Mouse (Mus musculus) hindbrain, embryonic 15.5 days (tissue): ENCODE results near the gene Rtn2. TPM values are rescaled to one million over a fixed set of nuclear protein-coding genes. Genes with fewer than 3 reads are reported as not detected.

Experiments used
- ATAC-seq: fragments of 200-750 bp; cut with Nextera tagmentation; 2 replicates; pipeline ENCODE4 v1.8.0; 2017; ENCODE audit warnings: low read depth, moderate number of reproducible peaks, moderate TSS enrichment; ENCODE audit not compliant: low FRiP score
- H3K27ac ChIP-seq: fragments of 300-500 bp; sonication (generic); replicated peaks from 2 replicates; pipeline ENCODE4 v1.5.1; 2015; ENCODE audit warnings: mild to moderate bottlenecking, inconsistent platforms
- H3K27me3 ChIP-seq: fragments of 300-500 bp; sonication (generic); 2 replicates; pipeline ENCODE4 v1.6.1; 2015; ENCODE audit warnings: control low read depth, inconsistent platforms
- H3K36me3 ChIP-seq: fragments of 300-500 bp; sonication (generic); 2 replicates; pipeline ENCODE4 v1.6.1; 2015; ENCODE audit warnings: control low read depth, inconsistent platforms
- H3K4me1 ChIP-seq: fragments of 300-500 bp; sonication (generic); replicated peaks from 2 replicates; pipeline ENCODE4 v1.6.1; 2015; ENCODE audit warnings: control low read depth, inconsistent platforms
- H3K4me2 ChIP-seq: fragments of 300-500 bp; sonication (generic); 2 replicates; pipeline ENCODE4 v1.6.1; 2015; ENCODE audit warnings: moderate library complexity, mild to moderate bottlenecking, inconsistent platforms
- H3K4me3 ChIP-seq: fragments of 300-500 bp; sonication (generic); 2 replicates; pipeline ENCODE4 v1.5.1; 2015; ENCODE audit warnings: mild to moderate bottlenecking, inconsistent platforms
- H3K9ac ChIP-seq: fragments of 300-500 bp; sonication (generic); 2 replicates; pipeline ENCODE4 v1.6.1; 2015; ENCODE audit warnings: inconsistent platforms
- H3K9me3 ChIP-seq: fragments of 300-500 bp; sonication (generic); 2 replicates; pipeline ENCODE4 v1.6.1; 2016; ENCODE audit warnings: control low read depth, inconsistent platforms
- WGBS: fragments of 180-500 bp; shearing (Covaris S2); methylation state at CpG from one replicate; pipeline ENCODE4 v1.1.7; 2015; 5-methylcytosine and 5-hydroxymethylcytosine counted together
- polyA plus RNA-seq: library from polyadenylated mRNA; unstranded; fragments of >200 nt; fragmentation: Nextera tagmentation; extraction: Ambion mirVana; gene quantifications from 2 replicates; pipeline ENCODE4 v1.2.1, GENCODE M21; 2015

Gene Rtn2
- polyA plus RNA-seq, 1 experiment from 2014 or later, result 130 TPM

GRCm38 (mm10) chr7:19284763-19285162, 2.3 kb downstream of the Rtn2 start:
- H3K36me3 ChIP-seq, result peaks cover 26% of the 10 kb centered on the region
- ATAC-seq, result no peak
- H3K4me1 ChIP-seq, result peaks cover 22% of the 10 kb centered on the region

GRCm38 (mm10) chr7:19290969-19291596, 8.7 kb downstream of the Rtn2 start:
- no peak for ATAC-seq
- H3K4me3 ChIP-seq, result peak overlapping the region; percentile 22
- H3K27ac ChIP-seq, result no peak overlapping the region
- WGBS, result 3% methylated on average over 20 of the region's 20 CpGs
- no peaks in the 10 kb centered on the region for H3K27me3 ChIP-seq
- H3K4me1 ChIP-seq, result peaks cover 17% of the 10 kb centered on the region
- peak overlapping the region; percentile 44 for H3K4me2 ChIP-seq
- H3K9ac ChIP-seq, result 0 out of 2 replicates have a peak overlapping the region, but pooled peaks have one; percentile 25
- peaks cover 45% of the 10 kb centered on the region for H3K36me3 ChIP-seq
- H3K9me3 ChIP-seq, result no peaks in the 10 kb centered on the region

More at GRCm38 (mm10) chr7:19284763-19285162, 2.3 kb downstream of the Rtn2 start:
- H3K9ac ChIP-seq, result no peak overlapping the region
- 30% methylated on average over 4 of the region's 4 CpGs for WGBS
- no peak overlapping the region for H3K4me3 ChIP-seq
- peak overlapping the region; percentile 85 for H3K4me2 ChIP-seq
- peaks cover 17% of the 10 kb centered on the region for H3K27me3 ChIP-seq
- H3K27ac ChIP-seq, result no peak overlapping the region
- no peaks in the 10 kb centered on the region for H3K9me3 ChIP-seq

GRCm38 (mm10) chr7:19295503-19296185, 13.2 kb downstream of the Rtn2 start:
- Histone ChIP-seq H3K4me2 (peak overlapping the region; percentile 49), H3K27ac (no peak overlapping the region), H3K9me3 (no peaks in the 10 kb centered on the region), H3K27me3 (no peaks in the 10 kb centered on the region), H3K4me1 (peaks cover 12% of the 10 kb centered on the region), H3K4me3 (no peak overlapping the region), H3K9ac (no peak overlapping the region; the same call in 1 of the 2 replicates), H3K36me3 (peaks cover 19% of the 10 kb centered on the region)
- peak; percentile 71 for ATAC-seq
- 21% methylated on average over 21 of the region's 22 CpGs for WGBS

GRCm38 (mm10) chr7:19297034-19297433, 14.6 kb downstream of the Rtn2 start:
- Histone ChIP-seq H3K4me1 (peaks cover 12% of the 10 kb centered on the region), H3K36me3 (peaks cover 19% of the 10 kb centered on the region), H3K27me3 (no peaks in the 10 kb centered on the region), H3K27ac (no peak overlapping the region), H3K4me2 (no peak overlapping the region), H3K9ac (no peak overlapping the region), H3K9me3 (no peaks in the 10 kb centered on the region), H3K4me3 (no peak overlapping the region)
- no peak for ATAC-seq
- 91% methylated on average over 6 of the region's 6 CpGs for WGBS

GRCm38 (mm10) chr7:19297794-19298193, 15.4 kb downstream of the Rtn2 start:
- no peak overlapping the region for H3K4me2 ChIP-seq
- H3K27me3 ChIP-seq, result peaks cover 7% of the 10 kb centered on the region
- H3K36me3 ChIP-seq, result peaks cover 19% of the 10 kb centered on the region
- no peak overlapping the region for H3K27ac ChIP-seq
- H3K9ac ChIP-seq, result no peak overlapping the region
- peaks cover 16% of the 10 kb centered on the region for H3K4me1 ChIP-seq
- 91% methylated on average over 5 of the region's 5 CpGs for WGBS
- H3K9me3 ChIP-seq, result no peaks in the 10 kb centered on the region
- ATAC-seq, result no peak
- no peak overlapping the region for H3K4me3 ChIP-seq

- WGBS, result 18% methylated on average over 3 of the region's 3 CpGs
Measured at GRCm38 (mm10) chr7:19299194-19299593, 16.8 kb downstream of the Rtn2 start.

GRCm38 (mm10) chr7:19300501-19301421, 18.3 kb downstream of the Rtn2 start:
- no peak overlapping the region for H3K27ac ChIP-seq
- H3K9ac ChIP-seq, result peak overlapping the region; percentile 43
- peak overlapping the region; percentile 46 for H3K4me3 ChIP-seq
- H3K36me3 ChIP-seq, result no peaks in the 10 kb centered on the region
- H3K27me3 ChIP-seq, result peaks cover 37% of the 10 kb centered on the region
- H3K9me3 ChIP-seq, result no peaks in the 10 kb centered on the region
- WGBS, result under 1% methylated on average over 29 of the region's 29 CpGs
- peak; percentile 81 for ATAC-seq
- peak overlapping the region; percentile 56 for H3K4me2 ChIP-seq
- peaks cover 35% of the 10 kb centered on the region for H3K4me1 ChIP-seq

More at GRCm38 (mm10) chr7:19299194-19299593, 16.8 kb downstream of the Rtn2 start:
- H3K4me3 ChIP-seq, result no peak overlapping the region
- H3K27me3 ChIP-seq, result peaks cover 21% of the 10 kb centered on the region
- H3K9me3 ChIP-seq, result no peaks in the 10 kb centered on the region
- peaks cover 22% of the 10 kb centered on the region for H3K4me1 ChIP-seq
- H3K9ac ChIP-seq, result no peak overlapping the region
- ATAC-seq, result no peak
- H3K4me2 ChIP-seq, result no peak overlapping the region
- H3K36me3 ChIP-seq, result peaks cover 8% of the 10 kb centered on the region
- H3K27ac ChIP-seq, result no peak overlapping the region

- peaks cover 46% of the 10 kb centered on the region for H3K27me3 ChIP-seq
- peak overlapping the region; percentile 43 for H3K9ac ChIP-seq
- H3K4me2 ChIP-seq, result peak overlapping the region; percentile 56
- H3K36me3 ChIP-seq, result no peaks in the 10 kb centered on the region
- WGBS, result 9% methylated on average over 16 of the region's 16 CpGs
- peaks cover 35% of the 10 kb centered on the region for H3K4me1 ChIP-seq
- H3K9me3 ChIP-seq, result no peaks in the 10 kb centered on the region
- H3K4me3 ChIP-seq, result peak overlapping the region; percentile 46
- no peak overlapping the region for H3K27ac ChIP-seq
- ATAC-seq, result 0 out of 2 replicates have a peak, but pooled peaks have one; percentile 19
Measured at GRCm38 (mm10) chr7:19301461-19302263, 19.2 kb downstream of the Rtn2 start.

- WGBS, result 48% methylated on average over 13 of the region's 13 CpGs
- peaks cover 53% of the 10 kb centered on the region for H3K27me3 ChIP-seq
Measured at GRCm38 (mm10) chr7:19302264-19303045, 20.0 kb downstream of the Rtn2 start.

GRCm38 (mm10) chr7:19303046-19303305, 20.6 kb downstream of the Rtn2 start:
- peaks cover 41% of the 10 kb centered on the region for H3K4me1 ChIP-seq
- 79% methylated on average over 12 of the region's 12 CpGs for WGBS
- no peaks in the 10 kb centered on the region for H3K9me3 ChIP-seq
- ATAC-seq, result no peak
- H3K9ac ChIP-seq, result no peak overlapping the region
- no peaks in the 10 kb centered on the region for H3K36me3 ChIP-seq
- H3K27me3 ChIP-seq, result peaks cover 53% of the 10 kb centered on the region
- no peak overlapping the region for H3K4me3 ChIP-seq
- H3K4me2 ChIP-seq, result no peak overlapping the region
- H3K27ac ChIP-seq, result no peak overlapping the region

More at GRCm38 (mm10) chr7:19302264-19303045, 20.0 kb downstream of the Rtn2 start:
- no peak overlapping the region for H3K27ac ChIP-seq
- H3K9me3 ChIP-seq, result no peaks in the 10 kb centered on the region
- H3K4me1 ChIP-seq, result peaks cover 36% of the 10 kb centered on the region
- H3K9ac ChIP-seq, result peak overlapping the region; percentile 43; the same call in 1 of the 2 replicates
- H3K4me3 ChIP-seq, result peak overlapping the region; percentile 46
- no peaks in the 10 kb centered on the region for H3K36me3 ChIP-seq
- peak overlapping the region; percentile 56 for H3K4me2 ChIP-seq
- ATAC-seq, result no peak

- H3K36me3 ChIP-seq, result no peaks in the 10 kb centered on the region
- ATAC-seq, result no peak
- no peaks in the 10 kb centered on the region for H3K9me3 ChIP-seq
- H3K4me1 ChIP-seq, result peaks cover 47% of the 10 kb centered on the region
- H3K9ac ChIP-seq, result no peak overlapping the region
- H3K4me3 ChIP-seq, result peak overlapping the region; percentile 31
- H3K27me3 ChIP-seq, result peaks cover 53% of the 10 kb centered on the region
- no peak overlapping the region for H3K27ac ChIP-seq
- WGBS, result 2% methylated on average over 16 of the region's 16 CpGs
- peak overlapping the region; percentile 54 for H3K4me2 ChIP-seq
Measured at GRCm38 (mm10) chr7:19303770-19304169, 21.3 kb downstream of the Rtn2 start.
